Mouse (Mus musculus) kidney, embryonic 14.5 days (tissue): Measurements from ENCODE around the gene Irgm2. TPM values are rescaled to one million over a fixed set of nuclear protein-coding genes. Genes with fewer than 3 reads are reported as not detected.
"Not testable (repeated sequence)": the region's sequence is repeated elsewhere in the genome, so short reads cannot be mapped to it uniquely, and the experiment has no call there.

Experiments used
- ATAC-seq: fragments of 200-750 bp; cut with Nextera tagmentation; 2 replicates; pipeline ENCODE4 v1.8.0; 2017; ENCODE audit warnings: moderate number of reproducible peaks, mild to moderate bottlenecking, moderate TSS enrichment, moderate library complexity; ENCODE audit not compliant: low FRiP score, low TSS enrichment
- H3K27ac ChIP-seq: fragments of 300-500 bp; sonication (generic); 2 replicates; pipeline ENCODE4 v1.5.1; 2014; ENCODE audit warnings: low read depth, mild to moderate bottlenecking, low read length, moderate library complexity, mixed read lengths
- H3K27me3 ChIP-seq: fragments of 300-500 bp; sonication (generic); 2 replicates; pipeline ENCODE4 v1.6.1; 2014; ENCODE audit warnings: mild to moderate bottlenecking, low read length; ENCODE audit not compliant: control insufficient read depth, insufficient read depth
- H3K36me3 ChIP-seq: fragments of 300-500 bp; sonication (generic); 2 replicates; pipeline ENCODE4 v1.6.1; 2014; ENCODE audit warnings: low read length, mixed read lengths; ENCODE audit not compliant: control insufficient read depth, insufficient read depth
- H3K4me1 ChIP-seq: fragments of 300-500 bp; sonication (generic); 2 replicates; pipeline ENCODE4 v1.6.1; 2014; ENCODE audit warnings: low read length, mixed read lengths; ENCODE audit not compliant: control insufficient read depth, insufficient read depth
- H3K4me2 ChIP-seq: fragments of 300-500 bp; sonication (generic); replicated peaks from 2 replicates; pipeline ENCODE4 v1.6.1; 2014; ENCODE audit warnings: low read depth, mild to moderate bottlenecking, low read length
- H3K4me3 ChIP-seq: fragments of 300-500 bp; sonication (generic); 2 replicates; pipeline ENCODE4 v1.5.1; 2014; ENCODE audit warnings: mild to moderate bottlenecking, low read length
- H3K9ac ChIP-seq: fragments of 300-500 bp; sonication (generic); 2 replicates; pipeline ENCODE4 v1.6.1; 2014; ENCODE audit warnings: low read depth, mild to moderate bottlenecking, low read length, moderate library complexity
- H3K9me3 ChIP-seq: fragments of 300-500 bp; sonication (generic); 2 replicates; pipeline ENCODE4 v1.6.1; 2016; ENCODE audit warnings: low read length; ENCODE audit not compliant: control insufficient read depth
- WGBS: fragments of 180-500 bp; shearing (Covaris S2); extraction: QIAGEN DNeasy Blood & Tissue Kit; methylation state at CpG from one replicate; pipeline ENCODE4 v1.1.7; 2014; 5-methylcytosine and 5-hydroxymethylcytosine counted together
- polyA plus RNA-seq: library from polyadenylated mRNA; unstranded; fragments of >200 nt; fragmentation: Nextera tagmentation; extraction: Ambion mirVana; gene quantifications from 2 replicates; pipeline ENCODE4 v1.2.1, GENCODE M21; 2014

The Irgm2 gene
- 0.84 and 1.9 TPM in 2 replicates for polyA plus RNA-seq

GRCm38 (mm10) chr11:58199229-58200037, at the start of gene Irgm2, which contains the start of gene Igtp:
Gene Irgm2, plus strand, starts transcription at chr11:58199618.
Gene Igtp, plus strand, starts transcription at chr11:58199556.
- H3K9ac ChIP-seq = peak within 1 kb of the TSS; percentile 46
- not testable (repeated sequence) for H3K36me3 ChIP-seq, H3K9me3 ChIP-seq, H3K27ac ChIP-seq, H3K27me3 ChIP-seq, H3K4me1 ChIP-seq
- H3K4me2 ChIP-seq = peak within 1 kb of the TSS; percentile 76
- ATAC-seq = peak; percentile 87
- H3K4me3 ChIP-seq = peak within 1 kb of the TSS; percentile 51
- 7% methylated on average over 14 of the region's 15 CpGs for WGBS

- Histone ChIP-seq H3K9me3 (no peaks in the 10 kb centered on the region), H3K4me2 (no peak overlapping the region), H3K36me3 (peaks cover 77% of the 10 kb centered on the region), H3K4me3 (no peak overlapping the region), H3K27ac (no peak overlapping the region), H3K4me1 (no peaks in the 10 kb centered on the region), H3K27me3 (no peaks in the 10 kb centered on the region), H3K9ac (no peak overlapping the region)
- 92% methylated on average over 9 of the region's 9 CpGs for WGBS
- ATAC-seq = no peak
Measured at GRCm38 (mm10) chr11:58155458-58155857, 44.0 kb upstream of the Irgm2 start.

- peaks cover 80% of the 10 kb centered on the region for H3K36me3 ChIP-seq
- no peak overlapping the region for H3K9ac ChIP-seq
- H3K4me2 ChIP-seq = no peak overlapping the region
- no peaks in the 10 kb centered on the region for H3K4me1 ChIP-seq
- H3K9me3 ChIP-seq = no peaks in the 10 kb centered on the region
- no peak overlapping the region for H3K27ac ChIP-seq
- no peak for ATAC-seq
- no peaks in the 10 kb centered on the region for H3K27me3 ChIP-seq
- no peak overlapping the region for H3K4me3 ChIP-seq
- WGBS = 53% methylated on average over 3 of the region's 3 CpGs
Measured at GRCm38 (mm10) chr11:58156871-58157270, 42.5 kb upstream of the Irgm2 start.

- H3K36me3 ChIP-seq = peaks cover 58% of the 10 kb centered on the region
- no peaks in the 10 kb centered on the region; the same call in 1 of the 2 replicates for H3K9me3 ChIP-seq
- H3K27ac ChIP-seq = no peak overlapping the region
- no peak overlapping the region for H3K9ac ChIP-seq
- no peaks in the 10 kb centered on the region for H3K27me3 ChIP-seq
- WGBS = 90% methylated on average over 2 of the region's 2 CpGs
- H3K4me1 ChIP-seq = peaks cover 5% of the 10 kb centered on the region
- H3K4me2 ChIP-seq = no peak overlapping the region
- no peak for ATAC-seq
- H3K4me3 ChIP-seq = no peak overlapping the region
Measured at GRCm38 (mm10) chr11:58165072-58165471, 34.3 kb upstream of the Irgm2 start.

- Histone ChIP-seq H3K36me3 (peaks cover 32% of the 10 kb centered on the region), H3K27me3 (no peaks in the 10 kb centered on the region), H3K4me3 (peak overlapping the region; percentile 88), H3K9me3 (no peaks in the 10 kb centered on the region; the same call in 1 of the 2 replicates), H3K9ac (peak overlapping the region; percentile 88), H3K27ac (peak overlapping the region; percentile 65; the same call in 1 of the 2 replicates), H3K4me1 (peaks cover 11% of the 10 kb centered on the region), H3K4me2 (peak overlapping the region; percentile 71)
- under 1% methylated on average over 8 of the region's 8 CpGs for WGBS
- no peak for ATAC-seq
Measured at GRCm38 (mm10) chr11:58167822-58168166, 31.6 kb upstream of the Irgm2 start.

- Histone ChIP-seq H3K27me3 (no peaks in the 10 kb centered on the region), H3K9me3 (no peaks in the 10 kb centered on the region; the same call in 1 of the 2 replicates), H3K36me3 (peaks cover 27% of the 10 kb centered on the region), H3K4me2 (peak within 1 kb of the TSS; percentile 71), H3K9ac (peak within 1 kb of the TSS; percentile 88), H3K4me1 (peaks cover 11% of the 10 kb centered on the region), H3K4me3 (peak within 1 kb of the TSS; percentile 88), H3K27ac (peak within 1 kb of the TSS; percentile 65)
- ATAC-seq = peak; percentile 82
- 1% methylated on average over 70 of the region's 71 CpGs for WGBS
Measured at GRCm38 (mm10) chr11:58168167-58168915, 31.1 kb upstream of the Irgm2 start, which contains the start of gene Gemin5. Gene Gemin5, minus strand, starts transcription at chr11:58168539.

- H3K4me1 ChIP-seq = peaks cover 11% of the 10 kb centered on the region
- no peak overlapping the region for H3K4me3 ChIP-seq
- H3K36me3 ChIP-seq = peaks cover 26% of the 10 kb centered on the region
- H3K9ac ChIP-seq = no peak overlapping the region
- H3K27me3 ChIP-seq = no peaks in the 10 kb centered on the region
- H3K27ac ChIP-seq = no peak overlapping the region
- ATAC-seq = no peak
- 83% methylated on average over 4 of the region's 4 CpGs for WGBS
- H3K4me2 ChIP-seq = no peak overlapping the region
- no peaks in the 10 kb centered on the region; the same call in 1 of the 2 replicates for H3K9me3 ChIP-seq
Measured at GRCm38 (mm10) chr11:58169666-58170065, 29.8 kb upstream of the Irgm2 start.

GRCm38 (mm10) chr11:58171459-58172091, 27.8 kb upstream of the Irgm2 start, which contains the start of gene Mrpl22:
Gene Mrpl22, plus strand, starts transcription at chr11:58171661.
- no peaks in the 10 kb centered on the region for H3K27me3 ChIP-seq
- peak within 1 kb of the TSS; percentile 77 for H3K4me2 ChIP-seq
- peaks cover 11% of the 10 kb centered on the region for H3K4me1 ChIP-seq
- H3K9ac ChIP-seq = peak within 1 kb of the TSS; percentile 85
- WGBS = under 1% methylated on average over 34 of the region's 34 CpGs
- H3K4me3 ChIP-seq = peak within 1 kb of the TSS; percentile 84
- H3K27ac ChIP-seq = peak within 1 kb of the TSS; percentile 55; the same call in 1 of the 2 replicates
- H3K9me3 ChIP-seq = no peaks in the 10 kb centered on the region
- H3K36me3 ChIP-seq = peaks cover 30% of the 10 kb centered on the region
- ATAC-seq = peak; percentile 83
